Mouse (Mus musculus): ENCODE results near the gene Tent2. TPM values are rescaled to one million over a fixed set of nuclear protein-coding genes. Genes with fewer than 3 reads are reported as not detected.

Tent2 gene
- total RNA-seq, 1 experiment, result 27.9 TPM

GRCm38 (mm10) chr13:93180351-93180750, 11.8 kb downstream of the Tent2 start:
- Histone ChIP-seq H3K4me1 (ENCODE audit: control insufficient read depth in 2 of 2, insufficient read depth in 2 of 2, low read length in 2 of 2, poor library complexity in 1 of 2) (no peaks in the 10 kb centered on the region), H3K9me3 (ENCODE audit: control insufficient read depth, insufficient read depth, low read depth, low read length) (no peaks in the 10 kb centered on the region), H3K27ac (ENCODE audit: insufficient read depth, low read depth, low read length, poor library complexity, severe bottlenecking) (no peak overlapping the region), H3K4me3 (ENCODE audit: insufficient read depth in 1 of 2, low read depth in 1 of 2, low read length in 2 of 2, poor library complexity in 1 of 2, severe bottlenecking in 1 of 2) (no peak overlapping the region), H3K9ac (ENCODE audit: insufficient read depth, low read depth, low read length, poor library complexity, severe bottlenecking) (no peak overlapping the region), H3K36me3 (ENCODE audit: control insufficient read depth, insufficient read depth, low read length, poor library complexity, severe bottlenecking) (no peaks in the 10 kb centered on the region)
- in situ Hi-C loops (cut with MboI; ENCODE audit: low sequenced_read_pairs in 2 of 2, unreplicated experiment in 2 of 2), result no loop called here
- no peak for TF ChIP-seq ZNF384 (IDR thresholded peaks at IDR 0.05; ENCODE audit: low read depth, low read length)
- TF ChIP-seq CHD2 (IDR thresholded peaks at IDR 0.05; ENCODE audit: low read depth, low read length), result no peak
- DNase-seq (ENCODE audit: low read depth, low spot score), result no peak

GRCm38 (mm10) chr13:93179522-93179921, 12.7 kb downstream of the Tent2 start:
- Histone ChIP-seq H3K36me3 (ENCODE audit: control insufficient read depth, insufficient read depth, low read length, poor library complexity, severe bottlenecking) (no peaks in the 10 kb centered on the region), H3K27ac (ENCODE audit: insufficient read depth, low read depth, low read length, poor library complexity, severe bottlenecking) (no peak overlapping the region), H3K9me3 (ENCODE audit: control insufficient read depth, insufficient read depth, low read depth, low read length) (no peaks in the 10 kb centered on the region), H3K9ac (ENCODE audit: insufficient read depth, low read depth, low read length, poor library complexity, severe bottlenecking) (no peak overlapping the region), H3K4me1 (ENCODE audit: control insufficient read depth in 2 of 2, insufficient read depth in 2 of 2, low read length in 2 of 2, poor library complexity in 1 of 2) (no peaks in the 10 kb centered on the region), H3K4me3 (ENCODE audit: insufficient read depth in 1 of 2, low read depth in 1 of 2, low read length in 2 of 2, poor library complexity in 1 of 2, severe bottlenecking in 1 of 2) (no peak overlapping the region)
- in situ Hi-C loops (cut with MboI; ENCODE audit: low sequenced_read_pairs in 2 of 2, unreplicated experiment in 2 of 2), result no loop called here
- TF ChIP-seq ZNF384 (IDR thresholded peaks at IDR 0.05; ENCODE audit: low read depth, low read length), result no peak
- no peak for TF ChIP-seq HCFC1 (IDR thresholded peaks at IDR 0.05; ENCODE audit: borderline replicate concordance, insufficient read depth, low read length)
- no peak for TF ChIP-seq CHD2 (IDR thresholded peaks at IDR 0.05; ENCODE audit: low read depth, low read length)
- TF ChIP-seq MAFK (IDR thresholded peaks at IDR 0.05; ENCODE audit: insufficient read depth, low read depth, low read length), result no peak
- no peak for TF ChIP-seq ZC3H11A (IDR thresholded peaks at IDR 0.05; ENCODE audit: borderline replicate concordance, low read depth, low read length)
- no peak for DNase-seq (ENCODE audit: low read depth, low spot score)

GRCm38 (mm10) chr13:93177571-93177970, 14.6 kb downstream of the Tent2 start:
- no peak overlapping the region for H3K9ac ChIP-seq (ENCODE audit: insufficient read depth, low read depth, low read length, poor library complexity, severe bottlenecking)
- no peak for DNase-seq (ENCODE audit: low read depth, low spot score)
- H3K27ac ChIP-seq (ENCODE audit: insufficient read depth, low read depth, low read length, poor library complexity, severe bottlenecking), result no peak overlapping the region
- no peak overlapping the region for H3K4me3 ChIP-seq (ENCODE audit: insufficient read depth in 1 of 2, low read depth in 1 of 2, low read length in 2 of 2, poor library complexity in 1 of 2, severe bottlenecking in 1 of 2)
- no peaks in the 10 kb centered on the region for H3K4me1 ChIP-seq (ENCODE audit: control insufficient read depth in 2 of 2, insufficient read depth in 2 of 2, low read length in 2 of 2, poor library complexity in 1 of 2)
- H3K9me3 ChIP-seq (ENCODE audit: control insufficient read depth, insufficient read depth, low read depth, low read length), result no peaks in the 10 kb centered on the region
- TF ChIP-seq ZNF384 (IDR thresholded peaks at IDR 0.05; ENCODE audit: low read depth, low read length) (no peak), CHD2 (IDR thresholded peaks at IDR 0.05; ENCODE audit: low read depth, low read length) (no peak), MAFK (IDR thresholded peaks at IDR 0.05; ENCODE audit: insufficient read depth, low read depth, low read length) (no peak)
- in situ Hi-C loops (cut with MboI; ENCODE audit: low sequenced_read_pairs in 2 of 2, unreplicated experiment in 2 of 2), result no loop called here
- peaks cover 3% of the 10 kb centered on the region for H3K36me3 ChIP-seq (ENCODE audit: control insufficient read depth, insufficient read depth, low read length, poor library complexity, severe bottlenecking)

- Histone ChIP-seq H3K36me3 (ENCODE audit: control insufficient read depth, insufficient read depth, low read length, poor library complexity, severe bottlenecking) (peaks cover 6% of the 10 kb centered on the region), H3K9ac (ENCODE audit: insufficient read depth, low read depth, low read length, poor library complexity, severe bottlenecking) (no peak overlapping the region), H3K4me3 (ENCODE audit: insufficient read depth in 1 of 2, low read depth in 1 of 2, low read length in 2 of 2, poor library complexity in 1 of 2, severe bottlenecking in 1 of 2) (no peak overlapping the region), H3K9me3 (ENCODE audit: control insufficient read depth, insufficient read depth, low read depth, low read length) (no peaks in the 10 kb centered on the region), H3K4me1 (ENCODE audit: control insufficient read depth in 2 of 2, insufficient read depth in 2 of 2, low read length in 2 of 2, poor library complexity in 1 of 2) (no peaks in the 10 kb centered on the region), H3K27ac (ENCODE audit: insufficient read depth, low read depth, low read length, poor library complexity, severe bottlenecking) (no peak overlapping the region)
- TF ChIP-seq CHD2 (IDR thresholded peaks at IDR 0.05; ENCODE audit: low read depth, low read length), result no peak
- no peak for TF ChIP-seq HCFC1 (IDR thresholded peaks at IDR 0.05; ENCODE audit: borderline replicate concordance, insufficient read depth, low read length)
- TF ChIP-seq ZNF384 (IDR thresholded peaks at IDR 0.05; ENCODE audit: low read depth, low read length), result no peak
- TF ChIP-seq MAFK (IDR thresholded peaks at IDR 0.05; ENCODE audit: insufficient read depth, low read depth, low read length), result no peak
- TF ChIP-seq ZC3H11A (IDR thresholded peaks at IDR 0.05; ENCODE audit: borderline replicate concordance, low read depth, low read length), result no peak
- in situ Hi-C loops (cut with MboI; ENCODE audit: low sequenced_read_pairs in 2 of 2, unreplicated experiment in 2 of 2), result no loop called here
- no peak for DNase-seq (ENCODE audit: low read depth, low spot score)
These were observed 28.9 kb downstream of the Tent2 start for GRCm38 (mm10) chr13:93163303-93163702.

- H3K9me3 ChIP-seq (ENCODE audit: control insufficient read depth, insufficient read depth, low read depth, low read length), result no peaks in the 10 kb centered on the region
- in situ Hi-C loops (cut with MboI; ENCODE audit: low sequenced_read_pairs in 2 of 2, unreplicated experiment in 2 of 2), result no loop called here
- no peak overlapping the region for H3K4me3 ChIP-seq (ENCODE audit: insufficient read depth in 1 of 2, low read depth in 1 of 2, low read length in 2 of 2, poor library complexity in 1 of 2, severe bottlenecking in 1 of 2)
- no peak overlapping the region for H3K9ac ChIP-seq (ENCODE audit: insufficient read depth, low read depth, low read length, poor library complexity, severe bottlenecking)
- no peak for DNase-seq (ENCODE audit: low read depth, low spot score)
- TF ChIP-seq ZNF384 (IDR thresholded peaks at IDR 0.05; ENCODE audit: low read depth, low read length), result no peak
- TF ChIP-seq ZC3H11A (IDR thresholded peaks at IDR 0.05; ENCODE audit: borderline replicate concordance, low read depth, low read length), result no peak
- no peak for TF ChIP-seq MAFK (IDR thresholded peaks at IDR 0.05; ENCODE audit: insufficient read depth, low read depth, low read length)
- TF ChIP-seq HCFC1 (IDR thresholded peaks at IDR 0.05; ENCODE audit: borderline replicate concordance, insufficient read depth, low read length), result no peak
- no peaks in the 10 kb centered on the region for H3K4me1 ChIP-seq (ENCODE audit: control insufficient read depth in 2 of 2, insufficient read depth in 2 of 2, low read length in 2 of 2, poor library complexity in 1 of 2)
- H3K36me3 ChIP-seq (ENCODE audit: control insufficient read depth, insufficient read depth, low read length, poor library complexity, severe bottlenecking), result peaks cover 6% of the 10 kb centered on the region
- H3K27ac ChIP-seq (ENCODE audit: insufficient read depth, low read depth, low read length, poor library complexity, severe bottlenecking), result no peak overlapping the region
These were observed 29.7 kb downstream of the Tent2 start for GRCm38 (mm10) chr13:93162456-93162855.
